Mouse (Mus musculus): ENCODE measurements around the gene Gm11237. TPM values are rescaled to one million over a fixed set of nuclear protein-coding genes. Genes with fewer than 3 reads are reported as not detected.
"Not testable (repeated sequence)": the region's sequence is repeated elsewhere in the genome, so short reads cannot be mapped to it uniquely, and the experiment has no call there.

Gm11237 gene
- not detected in 2 replicates for polyA plus RNA-seq (2012; rRNA removed)

- not testable (repeated sequence) for DNase-seq
Observed at GRCm38 (mm10) chr4:73622684-73623083, at the start of gene Gm11237. TSS of gene Gm11237 (plus strand) at chr4:73622984.

DNA sequence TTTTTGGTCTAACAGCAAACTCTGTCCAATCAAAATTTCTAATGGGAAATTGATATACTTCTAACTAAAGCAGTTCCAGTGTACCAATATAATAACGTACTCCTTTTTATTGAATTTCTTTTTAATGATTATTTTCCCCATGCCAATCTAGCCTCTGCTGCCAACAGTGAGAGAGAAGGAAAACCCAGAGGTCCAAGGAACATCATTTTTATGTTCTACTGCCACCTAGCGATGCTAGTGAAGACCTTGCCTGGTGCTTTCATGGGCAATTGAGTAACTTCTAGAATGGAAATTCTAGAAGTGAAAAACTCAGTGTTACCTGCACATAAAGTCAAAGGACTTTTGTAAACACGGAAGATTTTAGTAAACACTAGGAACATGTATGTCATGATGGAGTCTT, 23.5 kb upstream of the Gm11237 start:
- peak; percentile 43; the same call in 1 of the 2 replicates for TF ChIP-seq CTCF (conservative IDR thresholded peaks at IDR 0.05; ENCODE audit: insufficient read depth, insufficient read length, low read depth, low read length)
- TF ChIP-seq POLR2A (IDR thresholded peaks at IDR 0.05; ENCODE audit: low read depth, low read length): no peak
- H3K36me3 ChIP-seq (ENCODE audit: control insufficient read depth, insufficient read depth, low read length): no peaks in the 10 kb centered on the region
- no peaks in the 10 kb centered on the region for H3K27me3 ChIP-seq (replicated peaks; ENCODE audit: control insufficient read depth, insufficient read depth, low read length)
- no peaks in the 10 kb centered on the region for H3K4me1 ChIP-seq (ENCODE audit: control insufficient read depth, insufficient read depth, low read length)
- 5% methylated on average over 3 of the region's 3 CpGs for WGBS
- H3K4me3 ChIP-seq (ENCODE audit: insufficient read depth, low read depth, low read length): no peak overlapping the region
- DNase-seq: peak; percentile 23
- H3K27ac ChIP-seq (ENCODE audit: insufficient read depth, low read depth, low read length): no peak overlapping the region

More at GRCm38 (mm10) chr4:73622684-73623083, at the start of gene Gm11237:
- H3K4me1 ChIP-seq (ENCODE audit: control insufficient read depth, insufficient read depth, low read length); H3K36me3 ChIP-seq (ENCODE audit: control insufficient read depth, insufficient read depth, low read length); H3K4me3 ChIP-seq (ENCODE audit: insufficient read depth, low read depth, low read length); H3K27me3 ChIP-seq (replicated peaks; ENCODE audit: control insufficient read depth, insufficient read depth, low read length); H3K27ac ChIP-seq (ENCODE audit: insufficient read depth, low read depth, low read length): not testable (repeated sequence)
- WGBS: no CpG with 5 or more reads among the region's 3 CpGs

GRCm38 (mm10) chr4:73607581-73607980, 15.2 kb upstream of the Gm11237 start, which contains the start of gene Gm11238:
TSS of gene Gm11238 (plus strand) at chr4:73607881.
- not testable (repeated sequence) for DNase-seq; H3K36me3 ChIP-seq (ENCODE audit: control insufficient read depth, insufficient read depth, low read length); H3K4me1 ChIP-seq (ENCODE audit: control insufficient read depth, insufficient read depth, low read length); H3K27ac ChIP-seq (ENCODE audit: insufficient read depth, low read depth, low read length); H3K4me3 ChIP-seq (ENCODE audit: insufficient read depth, low read depth, low read length); H3K27me3 ChIP-seq (replicated peaks; ENCODE audit: control insufficient read depth, insufficient read depth, low read length)
- no CpG with 5 or more reads among the region's 3 CpGs for WGBS

- not testable (repeated sequence) for H3K4me3 ChIP-seq (ENCODE audit: insufficient read depth, low read depth, low read length); H3K4me1 ChIP-seq (ENCODE audit: control insufficient read depth, insufficient read depth, low read length); H3K27ac ChIP-seq (ENCODE audit: insufficient read depth, low read depth, low read length); DNase-seq; H3K27me3 ChIP-seq (replicated peaks; ENCODE audit: control insufficient read depth, insufficient read depth, low read length); H3K36me3 ChIP-seq (ENCODE audit: control insufficient read depth, insufficient read depth, low read length)
- no CpG with 5 or more reads among the region's 4 CpGs for WGBS
Observed at GRCm38 (mm10) chr4:73637821-73638220, 15.0 kb downstream of the Gm11237 start, which contains the start of gene Gm11236. TSS of gene Gm11236 (plus strand) at chr4:73638121.

DNA sequence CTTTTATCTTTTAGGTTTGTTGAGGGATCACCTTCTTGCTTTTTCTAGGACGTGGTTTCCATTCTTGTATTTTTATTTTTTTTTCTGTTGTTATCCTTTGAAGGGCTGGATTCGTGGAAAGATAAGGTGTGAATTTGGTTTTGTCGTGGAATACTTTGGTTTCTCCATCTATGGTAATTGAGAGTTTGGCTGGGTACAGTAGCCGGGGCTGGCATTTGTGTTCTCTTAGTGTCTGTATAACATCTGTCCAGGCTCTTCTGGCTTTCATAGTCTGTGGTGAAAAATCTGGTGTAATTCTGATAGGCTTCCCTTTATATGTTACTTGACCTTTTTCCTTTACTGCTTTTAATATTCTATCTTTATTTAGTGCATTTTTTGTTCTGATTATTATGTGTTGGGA, 39.1 kb downstream of the Gm11237 start:
- not testable (repeated sequence) for DNase-seq; H3K4me3 ChIP-seq (ENCODE audit: insufficient read depth, low read depth, low read length); H3K4me1 ChIP-seq (ENCODE audit: control insufficient read depth, insufficient read depth, low read length); H3K27ac ChIP-seq (ENCODE audit: insufficient read depth, low read depth, low read length); H3K27me3 ChIP-seq (replicated peaks; ENCODE audit: control insufficient read depth, insufficient read depth, low read length); H3K36me3 ChIP-seq (ENCODE audit: control insufficient read depth, insufficient read depth, low read length)
- WGBS: 82% methylated on average over 4 of the region's 4 CpGs

DNA sequence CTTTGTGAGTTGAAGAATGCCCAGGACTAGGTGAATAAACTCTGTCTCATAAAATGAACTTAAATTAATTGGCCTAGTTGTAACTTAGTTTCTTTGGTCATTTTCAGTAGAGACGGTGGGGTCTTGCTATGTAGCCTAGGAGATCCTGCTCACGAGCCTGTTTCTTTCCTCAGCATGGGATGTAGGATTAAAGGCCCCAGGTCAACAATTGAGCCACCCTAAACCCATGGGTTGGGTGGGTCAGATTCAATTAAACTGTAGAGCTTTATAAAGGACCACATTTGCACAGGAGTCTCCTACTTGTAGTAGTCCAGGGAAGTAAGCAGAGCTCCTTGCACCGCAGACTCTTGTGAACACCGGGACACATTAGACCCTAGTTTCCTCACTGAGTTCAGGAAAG, 45.3 kb downstream of the Gm11237 start, which contains the start of gene Gm11239:
Gene Gm11239, plus strand, starts transcription at position 301 of the 400 bp plus-strand sequence.
- not testable (repeated sequence) for H3K4me3 ChIP-seq (ENCODE audit: insufficient read depth, low read depth, low read length); H3K4me1 ChIP-seq (ENCODE audit: control insufficient read depth, insufficient read depth, low read length); H3K27ac ChIP-seq (ENCODE audit: insufficient read depth, low read depth, low read length); H3K36me3 ChIP-seq (ENCODE audit: control insufficient read depth, insufficient read depth, low read length); H3K27me3 ChIP-seq (replicated peaks; ENCODE audit: control insufficient read depth, insufficient read depth, low read length); DNase-seq
- WGBS: no CpG with 5 or more reads among the region's 4 CpGs

Other genes with a start within 250 kb of the Gm11237 start
- not detected in 2 replicates for gene Gm11487, start 217.9 kb upstream of the Gm11237 start, polyA plus RNA-seq (2012; rRNA removed)
- gene Gm11238, start 15.1 kb upstream of the Gm11237 start, polyA plus RNA-seq (2012; rRNA removed): not detected in 2 replicates
- gene Gm11236, start 15.1 kb downstream of the Gm11237 start, polyA plus RNA-seq (2012; rRNA removed): not detected in 2 replicates
- not detected in 2 replicates for gene Gm11239, start 45.4 kb downstream of the Gm11237 start, polyA plus RNA-seq (2012; rRNA removed)
- not detected in 2 replicates for gene Gm428, start 60.5 kb downstream of the Gm11237 start, polyA plus RNA-seq (2012; rRNA removed)
- 0.61 and 0.71 TPM in 2 replicates for gene Rasef, start 168.0 kb downstream of the Gm11237 start, polyA plus RNA-seq (2012; rRNA removed)